Mouse (Mus musculus) hindlimb bud, embryonic 11.5 days (tissue): ENCODE results near the gene Zfp28.
A peak's percentile ranks its signal among the peaks of the same experiment; 100 is the strongest.
"Not testable (repeated sequence)": the region's sequence is repeated elsewhere in the genome, so short reads cannot be mapped to it uniquely, and the experiment has no call there.

Experiments used
- DNase-seq: peaks from one replicate; pipeline ENCODE4 v3.0.0-alpha.2; 2012; ENCODE audit warnings: low read depth, low spot score; ENCODE audit errors: extremely low spot score

Zfp28 gene

DNA sequence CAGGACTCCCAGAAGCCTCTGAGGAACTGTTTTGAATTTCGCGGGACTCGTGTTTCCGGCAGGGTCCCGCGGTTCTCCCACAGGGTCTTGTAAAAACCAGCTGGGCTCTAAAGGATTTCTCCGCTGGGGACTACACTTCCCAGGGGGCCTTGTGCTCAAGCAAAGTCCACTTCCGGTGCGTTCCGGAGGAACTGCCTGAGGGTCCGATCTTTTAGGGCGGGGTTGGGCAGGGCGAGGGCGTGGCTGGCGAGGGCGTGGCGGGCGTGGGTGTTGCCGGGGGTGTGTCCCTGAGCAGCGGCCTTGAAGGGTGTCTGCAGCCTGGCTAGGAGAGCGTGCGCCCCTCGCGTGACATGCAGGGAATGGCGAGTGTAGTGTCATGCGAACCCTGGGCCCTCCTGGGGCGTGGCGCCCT is at the start of gene Zfp28:
Gene Zfp28, plus strand, starts transcription at position 252 of the 412 bp plus-strand sequence.
- peak; percentile 92 for DNase-seq

DNA sequence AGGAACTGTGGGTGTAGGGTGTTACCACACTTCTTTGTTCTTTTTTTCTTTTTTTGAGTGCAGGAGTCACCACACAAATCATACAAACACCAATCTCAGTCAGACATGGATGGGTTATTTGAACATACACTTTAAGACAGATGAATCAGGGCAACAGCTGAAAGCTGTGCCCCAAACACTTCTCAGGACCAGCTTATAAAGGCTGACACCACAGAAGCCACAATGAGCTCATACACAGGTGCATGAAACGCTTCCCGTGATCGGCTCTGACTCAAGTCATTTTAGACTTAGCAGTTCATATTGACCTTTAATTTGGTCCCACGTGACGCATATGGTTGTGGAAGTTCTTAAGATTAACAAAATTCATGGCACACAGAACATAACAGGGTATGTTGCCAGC is 43.2 kb upstream of the Zfp28 start:
- DNase-seq: no peak

DNA sequence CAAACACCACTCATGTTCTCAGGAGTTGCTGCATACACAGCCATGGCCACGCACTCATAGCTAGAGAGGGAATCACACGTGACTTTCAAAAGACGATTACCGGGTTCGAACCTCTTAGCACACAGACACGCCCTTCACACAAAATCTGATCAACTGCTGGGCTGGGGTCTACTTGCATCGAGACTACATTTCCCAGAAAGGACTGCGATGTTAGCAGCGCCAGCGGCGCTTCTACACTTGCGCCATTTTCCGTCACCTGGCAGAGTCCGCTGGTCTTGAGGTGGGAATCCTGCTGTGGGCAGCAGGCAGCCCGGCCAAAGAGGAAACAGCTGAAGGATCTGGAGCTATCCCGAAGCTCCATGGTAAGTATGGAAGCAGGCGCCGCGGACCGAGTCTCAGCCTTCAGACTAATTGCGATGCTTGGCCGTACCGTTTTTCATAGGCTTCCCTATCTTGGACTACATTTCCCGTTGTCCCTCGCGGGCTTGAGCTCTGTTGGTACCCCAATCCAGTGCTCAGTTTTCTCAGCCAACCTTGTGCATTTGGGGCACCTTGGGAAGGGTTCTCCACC is 39.5 kb upstream of the Zfp28 start, which contains the start of gene Gm3854:
Gene Gm3854, plus strand, starts transcription at position 259 of the 571 bp plus-strand sequence.
- DNase-seq: peak; percentile 77

GRCm38 (mm10) chr7:6344124-6344523 is 39.0 kb upstream of the Zfp28 start:
- no peak for DNase-seq

DNA sequence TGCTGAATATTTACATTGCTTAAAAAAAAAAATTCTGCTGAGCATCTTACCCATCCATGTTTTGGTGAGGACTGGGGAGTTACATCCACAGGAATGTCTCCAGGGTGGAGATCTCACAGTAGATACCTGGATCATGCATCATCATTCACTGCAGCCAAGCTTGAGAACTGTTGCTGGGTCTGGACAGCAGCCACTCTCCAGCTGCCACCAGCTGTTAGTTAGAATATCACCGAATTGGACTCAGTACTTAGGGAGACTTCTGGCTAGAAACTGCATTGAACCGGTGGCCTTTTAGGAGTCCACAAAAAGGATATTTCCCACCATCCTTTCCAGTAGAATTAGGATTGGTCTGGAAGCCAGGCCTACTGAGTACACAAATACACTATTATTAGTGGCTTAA is 25.0 kb upstream of the Zfp28 start:
- DNase-seq: no peak

DNA sequence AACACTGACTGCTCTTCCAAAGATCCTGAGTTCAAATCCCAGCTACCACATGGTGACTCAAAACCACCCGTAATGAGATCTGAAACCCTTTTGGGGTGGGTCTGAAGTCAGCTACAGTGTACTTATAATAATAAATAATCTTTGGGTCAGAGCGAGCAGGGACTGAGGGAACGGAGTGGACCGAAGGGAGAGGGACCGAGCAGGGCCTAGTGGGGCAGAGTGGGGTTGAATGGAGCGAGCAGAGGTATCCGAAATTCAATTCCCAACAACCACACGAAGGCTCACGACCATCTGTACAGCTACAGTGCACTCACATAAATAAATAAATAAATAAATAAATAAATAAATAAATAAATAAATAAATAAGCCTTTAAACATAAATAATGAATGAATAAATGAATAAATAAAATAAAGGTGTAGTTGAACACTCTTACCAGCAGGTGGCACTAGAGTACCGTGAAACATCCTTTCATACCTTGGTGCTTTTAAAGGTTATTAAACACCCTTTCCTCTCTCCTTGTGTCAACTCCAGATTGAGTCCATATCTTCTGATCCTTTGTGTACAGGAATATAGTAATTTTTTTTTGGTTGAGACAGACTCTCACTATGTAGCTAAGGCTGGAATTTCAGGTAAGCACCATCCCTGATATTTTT is 24.0 kb upstream of the Zfp28 start:
- peak; percentile 91 for DNase-seq

GRCm38 (mm10) chr7:6360477-6361060 is 22.5 kb upstream of the Zfp28 start:
- no peak for DNase-seq

GRCm38 (mm10) chr7:6361756-6362155 is 21.3 kb upstream of the Zfp28 start:
- no peak for DNase-seq

DNA sequence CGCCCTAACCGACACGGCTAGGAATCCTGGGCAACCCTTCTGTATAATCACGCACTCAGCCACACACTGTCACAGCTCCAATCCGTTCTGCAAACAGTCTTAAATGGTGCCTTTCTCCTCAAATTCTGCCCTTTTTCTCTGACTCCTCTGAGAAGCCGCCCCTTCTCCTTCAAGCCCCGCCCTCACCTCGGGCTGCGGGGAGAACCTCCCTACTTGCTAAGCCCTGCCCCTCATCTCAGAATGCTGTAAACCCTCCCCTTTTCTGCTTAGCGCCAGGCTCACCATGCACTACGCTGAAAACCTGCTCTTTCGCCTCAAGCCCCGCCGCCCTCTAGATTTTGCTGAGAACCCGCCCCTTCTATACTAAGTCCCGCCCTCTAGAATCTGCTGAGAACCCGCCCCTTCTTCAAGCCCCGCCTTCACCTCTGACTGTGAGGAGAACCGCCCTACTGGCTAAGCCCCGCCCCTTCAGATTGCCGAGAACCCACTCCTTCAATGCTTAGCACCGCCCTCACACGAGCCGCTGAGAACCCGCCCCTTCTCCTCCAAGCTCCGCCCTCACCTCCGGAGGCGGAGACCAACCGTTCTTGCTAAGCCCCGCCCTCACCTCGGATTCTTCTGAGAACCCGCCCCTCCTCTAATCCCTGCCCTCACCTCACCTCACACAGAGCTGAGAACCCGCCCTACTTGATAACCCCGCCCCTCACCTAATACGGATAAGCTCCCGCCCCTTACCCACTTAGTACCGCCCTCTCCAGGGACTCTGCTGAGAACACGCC is 20.6 kb upstream of the Zfp28 start:
- peak; percentile 92 for DNase-seq

DNA sequence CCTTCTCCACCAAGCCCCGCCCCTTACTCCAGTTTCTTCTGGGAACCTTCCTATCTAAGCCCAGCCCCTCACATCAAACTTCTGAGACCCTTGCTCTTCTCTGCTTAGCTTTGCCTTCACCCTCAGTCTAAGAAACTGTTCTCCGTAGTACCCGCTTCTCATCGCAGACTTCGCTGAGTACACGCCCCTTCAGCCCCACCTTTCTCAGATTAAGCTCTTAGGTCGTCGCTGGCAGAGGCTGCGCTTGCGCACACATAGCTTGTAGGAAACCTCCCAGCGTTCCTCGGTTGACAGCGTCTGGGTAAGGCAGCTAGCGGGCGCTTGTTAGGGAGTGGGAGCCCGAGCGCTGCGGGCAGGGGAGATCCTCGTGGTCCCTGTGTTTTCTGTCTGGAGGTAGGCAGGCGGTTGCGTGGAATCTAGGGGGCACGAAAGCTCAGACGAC is 20.0 kb upstream of the Zfp28 start, which contains the start of gene Zfp78:
Gene Zfp78, plus strand, starts transcription at position 234 of the 442 bp plus-strand sequence.
- DNase-seq: no peak

DNA sequence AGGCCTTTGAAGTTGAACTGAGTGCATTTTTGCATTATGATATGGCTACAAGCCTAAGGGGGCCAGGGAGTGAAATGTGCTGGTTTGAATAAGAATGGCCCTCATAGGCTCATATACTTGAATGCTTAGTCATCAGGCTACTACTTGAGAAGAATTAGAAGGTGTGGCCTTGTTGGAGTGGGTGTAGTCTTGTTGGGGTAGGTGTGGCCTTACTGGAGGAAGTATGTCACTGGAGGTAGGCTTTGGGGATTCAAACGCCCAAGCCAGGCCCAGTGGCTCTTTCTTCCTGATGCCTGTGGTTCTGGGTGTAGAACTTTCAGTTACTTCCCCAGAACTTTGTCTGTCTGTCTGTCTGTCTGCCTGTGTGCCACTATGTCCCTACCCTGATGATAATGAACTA is 18.3 kb upstream of the Zfp28 start:
- DNase-seq: no peak

DNA sequence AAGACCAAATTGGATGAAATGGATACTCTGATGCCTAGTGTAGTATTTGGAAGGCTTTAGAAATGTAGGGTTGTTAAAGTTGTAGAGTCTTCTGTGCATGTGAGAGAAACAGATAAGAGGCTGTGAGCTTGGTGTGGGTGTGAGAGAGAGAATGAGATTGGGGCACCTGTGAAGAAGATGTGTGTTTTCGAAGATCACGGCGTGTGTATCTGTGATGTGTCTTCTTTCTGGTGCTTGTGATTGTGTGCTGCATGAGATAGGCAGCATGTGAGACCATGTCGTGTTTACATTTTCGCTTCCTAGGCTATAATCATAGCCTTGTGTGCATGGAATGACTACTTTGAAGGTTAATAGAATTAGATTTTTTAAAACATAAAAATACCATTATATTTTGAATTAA is 15.9 kb upstream of the Zfp28 start:
- no peak for DNase-seq

GRCm38 (mm10) chr7:6368146-6368545 is 14.9 kb upstream of the Zfp28 start:
- DNase-seq: not testable (repeated sequence)

DNA sequence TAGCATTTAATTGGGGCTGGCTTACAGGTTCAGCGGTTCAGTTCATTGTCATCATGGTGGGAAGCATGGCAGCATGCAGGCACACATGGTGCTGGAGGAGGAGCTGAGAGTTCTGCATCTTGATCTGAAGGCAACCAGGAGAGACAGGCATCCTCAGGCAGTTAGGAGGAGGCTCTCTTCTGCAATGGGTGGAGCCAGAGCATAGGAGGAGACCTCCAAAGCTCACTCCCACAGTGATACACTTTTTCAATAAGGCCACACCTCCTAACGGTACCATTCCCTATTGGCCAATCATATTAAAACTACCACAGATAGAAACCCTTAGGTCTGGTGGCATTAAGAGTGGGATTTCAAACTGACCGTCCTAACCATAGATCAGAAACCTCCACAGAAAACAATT is 13.6 kb upstream of the Zfp28 start:
- DNase-seq: no peak

- DNase-seq: no peak
Observed at GRCm38 (mm10) chr7:6372993-6373392, 10.1 kb upstream of the Zfp28 start.

DNA sequence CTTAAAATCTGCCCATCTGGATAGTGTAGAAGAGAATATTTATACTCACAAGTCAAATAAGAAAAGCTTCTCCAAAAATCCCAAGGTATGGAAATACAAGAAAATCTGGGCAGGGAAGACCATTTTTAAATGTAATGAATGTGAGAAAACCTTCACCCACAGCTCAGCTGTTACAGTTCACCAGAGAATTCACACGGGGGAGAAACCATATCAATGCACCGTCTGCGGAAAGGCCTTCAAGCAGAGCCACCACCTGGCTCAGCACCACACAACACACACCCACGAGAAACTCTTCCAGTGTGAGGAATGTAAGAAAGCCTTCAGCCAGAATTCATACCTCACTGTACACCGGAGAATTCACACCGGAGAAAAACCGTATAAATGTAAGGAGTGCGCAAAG is 4.7 kb upstream of the Zfp28 start:
- no peak for DNase-seq

DNA sequence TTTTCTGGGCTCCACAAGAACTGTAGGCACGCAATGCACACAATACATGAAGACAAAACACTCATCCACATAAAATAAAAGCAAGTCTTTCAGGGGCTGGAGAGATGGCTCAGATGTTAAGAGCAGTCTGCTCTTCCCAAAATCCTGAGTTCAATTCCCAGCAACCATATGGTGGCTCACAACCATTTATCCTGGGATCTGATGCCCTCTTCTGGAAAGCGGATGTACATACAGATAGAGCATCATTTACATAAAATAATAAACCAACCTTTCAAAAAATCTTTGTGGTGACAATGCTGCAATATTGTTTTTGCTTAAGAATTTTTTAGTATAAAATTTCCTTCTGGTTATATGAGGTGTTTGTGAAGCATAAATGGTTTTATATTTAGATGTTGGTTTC is 1.7 kb upstream of the Zfp28 start:
- no peak for DNase-seq

DNA sequence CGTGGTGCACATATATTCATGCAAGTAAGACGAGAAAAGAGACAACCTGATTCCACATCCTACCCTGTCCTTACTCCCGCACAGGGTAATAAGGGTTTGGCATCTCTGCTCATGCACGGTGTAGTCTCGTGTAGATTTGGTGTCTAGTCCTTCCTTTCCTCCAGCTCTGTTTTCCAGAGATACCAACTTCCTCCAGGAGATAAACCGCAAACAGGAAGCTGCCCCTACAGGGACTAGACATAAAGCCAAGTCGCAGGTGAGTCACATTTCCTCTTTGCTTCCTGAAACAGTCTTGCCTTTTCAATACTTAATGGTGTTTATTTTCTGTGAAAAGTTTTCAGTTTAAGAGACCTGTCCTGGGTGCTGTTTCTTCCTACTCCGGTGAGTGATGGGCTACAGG is 916 bp downstream of the Zfp28 start:
- no peak for DNase-seq

DNA sequence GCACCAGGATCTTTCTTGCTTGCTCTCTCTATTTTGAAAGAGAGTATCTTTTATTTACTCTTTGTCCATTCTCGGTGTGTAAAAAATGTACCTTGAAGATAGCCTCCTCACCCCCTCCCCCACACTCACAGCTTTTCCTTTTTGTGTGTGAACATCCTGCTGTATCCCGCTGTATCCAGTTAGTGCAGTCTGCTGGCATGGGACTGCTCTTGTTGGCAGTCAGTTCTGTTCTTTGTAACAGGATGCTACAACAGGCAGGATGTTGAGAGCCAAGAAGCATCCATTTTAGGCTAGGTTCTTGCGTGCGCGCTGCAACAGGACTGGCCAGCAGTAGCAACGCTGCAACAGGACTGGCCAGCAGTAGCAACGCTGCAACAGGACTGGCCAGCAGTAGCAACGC is 3.9 kb downstream of the Zfp28 start:
- DNase-seq: no peak

DNA sequence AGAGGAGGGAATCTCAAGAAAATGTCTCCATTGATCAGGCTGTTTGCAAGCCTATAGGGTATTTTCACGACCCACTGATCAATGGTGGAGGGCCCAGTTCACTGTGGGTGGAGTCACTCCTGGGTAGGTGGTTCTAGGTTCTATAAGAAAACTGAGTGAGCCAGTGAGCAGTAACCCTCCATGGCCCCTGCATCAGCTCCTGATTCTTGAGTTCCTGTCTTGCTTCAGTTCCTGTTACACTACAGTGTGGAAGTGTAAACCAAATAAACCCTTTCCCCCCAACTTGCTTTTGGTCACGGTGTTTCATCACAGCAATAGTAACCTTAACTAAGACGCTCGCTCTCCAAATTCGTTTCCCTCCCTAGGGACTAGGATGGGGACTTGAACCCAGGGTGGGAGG is 5.9 kb downstream of the Zfp28 start:
- no peak for DNase-seq

DNA sequence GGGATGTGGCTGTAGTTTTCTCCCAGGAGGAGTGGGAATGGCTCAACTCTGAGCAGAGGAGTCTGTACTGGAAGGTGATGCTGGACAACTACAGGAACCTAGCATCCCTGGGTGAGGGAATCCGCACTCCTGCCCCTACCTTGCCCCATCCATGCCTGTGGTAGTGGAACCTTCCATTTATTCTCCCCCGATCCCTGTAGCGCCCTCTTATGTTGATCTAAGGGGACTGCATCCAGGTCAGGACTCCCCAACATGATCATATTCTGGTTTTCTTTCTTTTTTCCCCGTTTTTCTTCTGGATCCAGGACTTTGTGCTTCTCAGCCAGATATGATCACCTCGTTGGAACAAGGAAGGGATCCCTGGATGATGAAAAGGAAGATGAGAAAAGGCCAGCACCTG is 6.4 kb downstream of the Zfp28 start:
- no peak for DNase-seq
